Mouse (Mus musculus): ENCODE measurements around the gene Smlr1. TPM values are rescaled to one million over a fixed set of nuclear protein-coding genes. Genes with fewer than 3 reads are reported as not detected.

Gene Smlr1
- total RNA-seq, 1 experiment, result not detected

DNA sequence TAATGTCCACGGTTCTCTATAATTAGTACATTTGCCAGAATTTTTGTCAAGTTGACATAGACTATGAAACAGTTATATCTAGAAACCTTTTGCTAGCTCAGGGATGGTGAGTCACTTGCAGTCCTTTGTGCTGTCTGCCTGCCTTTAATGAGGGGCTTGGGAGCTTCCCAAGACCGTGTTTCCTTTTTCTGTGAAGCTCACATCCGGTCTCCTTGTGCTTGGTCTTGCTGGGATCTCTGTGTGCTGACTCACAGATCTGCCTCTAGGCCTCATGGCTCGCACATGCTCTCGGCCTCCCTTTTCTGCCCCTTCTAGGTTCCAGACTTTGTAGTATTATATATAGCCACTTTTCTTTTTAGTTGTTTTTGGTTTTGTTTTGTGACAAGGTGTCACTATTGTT lies 15.6 kb downstream of the Smlr1 start:
- no peak for DNase-seq (ENCODE audit: low read depth, low spot score)
- Histone ChIP-seq H3K9me3 (ENCODE audit: control insufficient read depth, insufficient read depth, low read depth, low read length) (no peaks in the 10 kb centered on the region), H3K4me3 (ENCODE audit: insufficient read depth in 1 of 2, low read depth in 1 of 2, low read length in 2 of 2, poor library complexity in 1 of 2, severe bottlenecking in 1 of 2) (no peak overlapping the region), H3K4me1 (ENCODE audit: control insufficient read depth in 2 of 2, insufficient read depth in 2 of 2, low read length in 2 of 2, poor library complexity in 1 of 2) (no peaks in the 10 kb centered on the region), H3K36me3 (ENCODE audit: control insufficient read depth, insufficient read depth, low read length, poor library complexity, severe bottlenecking) (peaks cover 10% of the 10 kb centered on the region), H3K27ac (ENCODE audit: insufficient read depth, low read depth, low read length, poor library complexity, severe bottlenecking) (no peak overlapping the region), H3K9ac (ENCODE audit: insufficient read depth, low read depth, low read length, poor library complexity, severe bottlenecking) (no peak overlapping the region)
- in situ Hi-C loops (cut with MboI; ENCODE audit: low sequenced_read_pairs in 2 of 2, unreplicated experiment in 2 of 2), result no loop called here
- TF ChIP-seq ZNF384 (IDR thresholded peaks at IDR 0.05; ENCODE audit: low read depth, low read length), result no peak
- TF ChIP-seq MAFK (IDR thresholded peaks at IDR 0.05; ENCODE audit: insufficient read depth, low read depth, low read length), result no peak
- TF ChIP-seq ZC3H11A (IDR thresholded peaks at IDR 0.05; ENCODE audit: borderline replicate concordance, low read depth, low read length), result no peak
- TF ChIP-seq CHD2 (IDR thresholded peaks at IDR 0.05; ENCODE audit: low read depth, low read length), result no peak
- no peak for TF ChIP-seq HCFC1 (IDR thresholded peaks at IDR 0.05; ENCODE audit: borderline replicate concordance, insufficient read depth, low read length)

DNA sequence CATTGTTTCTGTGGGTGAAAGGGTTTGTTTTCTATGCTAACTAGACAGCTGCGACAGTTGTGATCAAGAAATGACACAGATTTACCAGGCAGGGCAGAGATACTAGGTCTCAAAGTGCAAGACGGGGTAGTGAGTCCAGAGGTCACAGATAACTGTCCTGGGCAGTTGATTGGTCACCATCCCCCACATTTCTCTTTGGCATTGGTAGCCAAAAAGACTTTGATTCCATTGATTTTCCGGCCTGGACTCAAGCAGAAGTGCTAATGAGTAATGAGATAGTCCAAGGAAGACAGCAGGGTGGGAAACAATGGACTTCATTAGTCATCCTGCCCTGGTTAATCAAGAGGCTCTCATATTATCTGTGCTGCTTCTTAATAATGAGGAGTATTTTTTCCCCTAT lies 16.1 kb downstream of the Smlr1 start:
- no peaks in the 10 kb centered on the region for H3K9me3 ChIP-seq (ENCODE audit: control insufficient read depth, insufficient read depth, low read depth, low read length)
- H3K9ac ChIP-seq (ENCODE audit: insufficient read depth, low read depth, low read length, poor library complexity, severe bottlenecking), result no peak overlapping the region
- no peak overlapping the region for H3K4me3 ChIP-seq (ENCODE audit: insufficient read depth in 1 of 2, low read depth in 1 of 2, low read length in 2 of 2, poor library complexity in 1 of 2, severe bottlenecking in 1 of 2)
- H3K36me3 ChIP-seq (ENCODE audit: control insufficient read depth, insufficient read depth, low read length, poor library complexity, severe bottlenecking), result peaks cover 10% of the 10 kb centered on the region
- no peak for DNase-seq (ENCODE audit: low read depth, low spot score)
- TF ChIP-seq ZC3H11A (IDR thresholded peaks at IDR 0.05; ENCODE audit: borderline replicate concordance, low read depth, low read length) (no peak), CHD2 (IDR thresholded peaks at IDR 0.05; ENCODE audit: low read depth, low read length) (no peak), HCFC1 (IDR thresholded peaks at IDR 0.05; ENCODE audit: borderline replicate concordance, insufficient read depth, low read length) (no peak), ZNF384 (IDR thresholded peaks at IDR 0.05; ENCODE audit: low read depth, low read length) (no peak), MAFK (IDR thresholded peaks at IDR 0.05; ENCODE audit: insufficient read depth, low read depth, low read length) (no peak)
- H3K27ac ChIP-seq (ENCODE audit: insufficient read depth, low read depth, low read length, poor library complexity, severe bottlenecking), result no peak overlapping the region
- no peaks in the 10 kb centered on the region for H3K4me1 ChIP-seq (ENCODE audit: control insufficient read depth in 2 of 2, insufficient read depth in 2 of 2, low read length in 2 of 2, poor library complexity in 1 of 2)
- in situ Hi-C loops (cut with MboI; ENCODE audit: low sequenced_read_pairs in 2 of 2, unreplicated experiment in 2 of 2), result no loop called here

DNA sequence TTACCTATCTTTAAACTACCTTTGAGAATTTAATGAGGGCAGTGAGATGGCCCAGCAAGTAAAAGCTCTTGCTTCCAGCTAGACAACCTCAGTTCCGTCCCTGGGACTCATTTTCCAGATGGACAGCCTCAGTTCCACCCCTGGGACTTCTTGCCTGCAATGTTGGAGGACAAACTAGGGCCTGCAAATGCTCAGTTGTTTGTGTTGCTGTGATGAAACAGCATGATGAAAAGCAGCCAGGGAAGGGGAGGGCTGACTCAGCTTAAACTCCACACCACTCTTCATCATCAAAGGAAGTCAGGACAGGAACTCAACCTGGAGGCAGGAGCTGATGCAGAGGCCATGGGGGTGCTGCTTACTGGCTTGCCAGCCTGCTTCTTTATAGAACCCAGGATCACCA lies 22.2 kb downstream of the Smlr1 start:
- TF ChIP-seq ZNF384 (IDR thresholded peaks at IDR 0.05; ENCODE audit: low read depth, low read length) (no peak), MAFK (IDR thresholded peaks at IDR 0.05; ENCODE audit: insufficient read depth, low read depth, low read length) (no peak), ZC3H11A (IDR thresholded peaks at IDR 0.05; ENCODE audit: borderline replicate concordance, low read depth, low read length) (no peak), CHD2 (IDR thresholded peaks at IDR 0.05; ENCODE audit: low read depth, low read length) (no peak), HCFC1 (IDR thresholded peaks at IDR 0.05; ENCODE audit: borderline replicate concordance, insufficient read depth, low read length) (no peak)
- H3K27ac ChIP-seq (ENCODE audit: insufficient read depth, low read depth, low read length, poor library complexity, severe bottlenecking), result no peak overlapping the region
- in situ Hi-C loops (cut with MboI; ENCODE audit: low sequenced_read_pairs in 2 of 2, unreplicated experiment in 2 of 2), result no loop called here
- no peaks in the 10 kb centered on the region for H3K4me1 ChIP-seq (ENCODE audit: control insufficient read depth in 2 of 2, insufficient read depth in 2 of 2, low read length in 2 of 2, poor library complexity in 1 of 2)
- H3K36me3 ChIP-seq (ENCODE audit: control insufficient read depth, insufficient read depth, low read length, poor library complexity, severe bottlenecking), result peaks cover 7% of the 10 kb centered on the region
- H3K9me3 ChIP-seq (ENCODE audit: control insufficient read depth, insufficient read depth, low read depth, low read length), result no peaks in the 10 kb centered on the region
- no peak overlapping the region for H3K4me3 ChIP-seq (ENCODE audit: insufficient read depth in 1 of 2, low read depth in 1 of 2, low read length in 2 of 2, poor library complexity in 1 of 2, severe bottlenecking in 1 of 2)
- no peak for DNase-seq (ENCODE audit: low read depth, low spot score)
- no peak overlapping the region for H3K9ac ChIP-seq (ENCODE audit: insufficient read depth, low read depth, low read length, poor library complexity, severe bottlenecking)

DNA sequence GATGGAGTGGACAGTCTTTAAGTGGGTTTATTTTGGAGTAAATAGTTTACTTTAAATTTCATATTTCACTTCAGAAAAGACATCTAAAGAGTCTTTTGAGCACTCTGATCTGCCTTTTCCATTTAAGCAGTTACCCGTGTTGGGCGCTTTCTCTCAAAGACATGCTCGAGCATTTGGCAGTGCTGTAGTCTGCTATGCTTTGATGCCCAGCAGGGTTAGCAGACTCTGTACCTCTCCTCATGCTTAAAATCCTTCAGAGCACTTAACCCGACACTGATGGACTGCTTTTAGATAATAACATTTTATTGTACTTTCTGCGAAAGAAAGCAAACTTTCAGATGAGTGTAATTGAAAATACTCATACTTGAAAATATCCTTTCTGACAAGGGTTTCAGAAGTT lies 32.8 kb downstream of the Smlr1 start:
- H3K9me3 ChIP-seq (ENCODE audit: control insufficient read depth, insufficient read depth, low read depth, low read length), result no peaks in the 10 kb centered on the region
- no peak overlapping the region for H3K4me3 ChIP-seq (ENCODE audit: insufficient read depth in 1 of 2, low read depth in 1 of 2, low read length in 2 of 2, poor library complexity in 1 of 2, severe bottlenecking in 1 of 2)
- H3K36me3 ChIP-seq (ENCODE audit: control insufficient read depth, insufficient read depth, low read length, poor library complexity, severe bottlenecking), result peaks cover 31% of the 10 kb centered on the region
- TF ChIP-seq ZNF384 (IDR thresholded peaks at IDR 0.05; ENCODE audit: low read depth, low read length) (no peak), CHD2 (IDR thresholded peaks at IDR 0.05; ENCODE audit: low read depth, low read length) (no peak), ZC3H11A (IDR thresholded peaks at IDR 0.05; ENCODE audit: borderline replicate concordance, low read depth, low read length) (no peak), MAFK (IDR thresholded peaks at IDR 0.05; ENCODE audit: insufficient read depth, low read depth, low read length) (no peak), HCFC1 (IDR thresholded peaks at IDR 0.05; ENCODE audit: borderline replicate concordance, insufficient read depth, low read length) (no peak)
- H3K9ac ChIP-seq (ENCODE audit: insufficient read depth, low read depth, low read length, poor library complexity, severe bottlenecking), result no peak overlapping the region
- no peak overlapping the region for H3K27ac ChIP-seq (ENCODE audit: insufficient read depth, low read depth, low read length, poor library complexity, severe bottlenecking)
- no peaks in the 10 kb centered on the region for H3K4me1 ChIP-seq (ENCODE audit: control insufficient read depth in 2 of 2, insufficient read depth in 2 of 2, low read length in 2 of 2, poor library complexity in 1 of 2)
- no peak for DNase-seq (ENCODE audit: low read depth, low spot score)
- in situ Hi-C loops (cut with MboI; ENCODE audit: low sequenced_read_pairs in 2 of 2, unreplicated experiment in 2 of 2), result no loop called here

All from ES-E14 (cell line).